Mouse (Mus musculus) thymus, postnatal 10 days (tissue): Measurements from ENCODE around the gene Serpinb9.
"Not testable (repeated sequence)": the region's sequence is repeated elsewhere in the genome, so short reads cannot be mapped to it uniquely, and the experiment has no call there.

Experiments used
- DNase-seq, 2 experiments: peaks; one replicate each; pipeline ENCODE4 v3.0.0; 2021; ENCODE audit warnings: low spot score in 2 of 2

The Serpinb9 gene

GRCm38 (mm10) chr13:33003523-33004413 is 718 bp downstream of the Serpinb9 start:
- DNase-seq: no peak

GRCm38 (mm10) chr13:33004414-33005105 is 1.5 kb downstream of the Serpinb9 start:
- DNase-seq: peak; percentile 65 to 66

GRCm38 (mm10) chr13:33005501-33006075 is 2.5 kb downstream of the Serpinb9 start:
- no peak for DNase-seq

- no peak for DNase-seq
Observed at GRCm38 (mm10) chr13:33006555-33006954, 3.5 kb downstream of the Serpinb9 start.

GRCm38 (mm10) chr13:33012395-33012794 is 9.3 kb downstream of the Serpinb9 start:
- no peak for DNase-seq

GRCm38 (mm10) chr13:33013271-33013670 is 10.2 kb downstream of the Serpinb9 start:
- no peak for DNase-seq

- no peak for DNase-seq
Observed at GRCm38 (mm10) chr13:33022371-33022770, 19.3 kb downstream of the Serpinb9 start.

- no peak for DNase-seq
Observed at GRCm38 (mm10) chr13:33026427-33027057, 23.5 kb downstream of the Serpinb9 start.

GRCm38 (mm10) chr13:33027244-33027643 is 24.2 kb downstream of the Serpinb9 start, which contains the start of gene Serpinb9b:
Serpinb9b (plus strand) TSS chr13:33027416.
- DNase-seq: no peak

GRCm38 (mm10) chr13:33028146-33028545 is 25.1 kb downstream of the Serpinb9 start:
- no peak for DNase-seq

GRCm38 (mm10) chr13:33028550-33028949 is 25.5 kb downstream of the Serpinb9 start:
- no peak for DNase-seq

- DNase-seq: not testable (repeated sequence)
Observed at GRCm38 (mm10) chr13:33029478-33029877, 26.4 kb downstream of the Serpinb9 start.

- no peak for DNase-seq
Observed at GRCm38 (mm10) chr13:33030281-33030680, 27.2 kb downstream of the Serpinb9 start.

GRCm38 (mm10) chr13:33035506-33035905 is 32.5 kb downstream of the Serpinb9 start:
- DNase-seq: no peak

GRCm38 (mm10) chr13:33043542-33043941 is 40.5 kb downstream of the Serpinb9 start:
- no peak for DNase-seq

GRCm38 (mm10) chr13:33047234-33047633 is 44.2 kb downstream of the Serpinb9 start:
- no peak for DNase-seq

- no peak for DNase-seq
Observed at GRCm38 (mm10) chr13:33048187-33048586, 45.1 kb downstream of the Serpinb9 start.

GRCm38 (mm10) chr13:33051697-33052096 is 48.6 kb downstream of the Serpinb9 start:
- DNase-seq: no peak

- DNase-seq: no peak
Observed at GRCm38 (mm10) chr13:33063048-33063447, 60.0 kb downstream of the Serpinb9 start.
